Mouse (Mus musculus): ENCODE measurements around the gene Klf9. TPM values are rescaled to one million over a fixed set of nuclear protein-coding genes. Genes with fewer than 3 reads are reported as not detected.

The Klf9 gene
- total RNA-seq, 2 experiments from 2014 or later: 137 to 150 TPM

DNA sequence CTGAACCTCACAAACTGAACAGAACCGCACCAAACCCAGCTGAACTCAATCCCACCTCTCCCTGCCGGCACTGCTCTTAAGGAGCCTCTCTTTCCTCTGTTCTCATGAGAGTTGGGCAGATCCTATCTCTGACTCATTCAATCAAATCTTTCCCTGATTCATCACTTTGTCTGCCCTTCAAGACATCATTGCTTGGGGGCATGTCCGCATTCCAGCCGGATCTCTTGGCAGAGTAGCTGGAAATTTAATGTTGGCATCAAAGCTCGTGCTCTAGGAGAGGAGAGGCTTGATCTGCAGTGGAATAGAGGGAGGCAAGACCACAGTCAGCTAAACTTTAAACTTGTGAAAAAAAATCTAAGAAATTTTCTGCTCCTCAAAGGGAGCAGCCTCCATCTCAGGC, 61.1 kb downstream of the Klf9 start:
- intact Hi-C loops (cut with DNase I): no loop called here
- DNase-seq: no peak

DNA sequence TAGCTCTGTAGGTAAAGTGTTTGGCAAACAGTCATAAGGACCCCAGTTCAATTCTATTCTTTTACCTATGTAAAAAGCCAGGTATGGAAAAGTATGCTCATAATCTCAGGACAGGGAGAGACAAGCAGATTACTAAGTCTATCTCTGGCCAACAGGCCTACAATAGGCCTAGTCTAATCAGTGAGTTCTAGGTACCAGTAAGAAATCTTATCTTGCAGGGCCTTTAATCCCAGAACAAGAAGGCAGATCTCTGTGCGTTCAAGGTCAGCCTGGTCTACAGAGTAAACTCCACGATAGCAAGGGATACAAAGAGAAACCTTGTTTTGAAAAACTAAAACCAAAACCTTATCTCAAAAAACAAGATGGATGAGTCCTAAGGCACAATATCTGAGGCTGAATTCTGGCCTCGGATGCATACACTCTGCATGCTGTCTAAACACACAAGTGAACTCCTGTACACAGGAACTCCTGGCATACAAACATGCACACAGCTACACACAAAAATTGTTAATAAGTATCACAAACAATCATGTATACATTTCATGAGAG, 62.6 kb downstream of the Klf9 start:
- intact Hi-C loops (cut with DNase I): no loop called here
- no peak for DNase-seq

DNA sequence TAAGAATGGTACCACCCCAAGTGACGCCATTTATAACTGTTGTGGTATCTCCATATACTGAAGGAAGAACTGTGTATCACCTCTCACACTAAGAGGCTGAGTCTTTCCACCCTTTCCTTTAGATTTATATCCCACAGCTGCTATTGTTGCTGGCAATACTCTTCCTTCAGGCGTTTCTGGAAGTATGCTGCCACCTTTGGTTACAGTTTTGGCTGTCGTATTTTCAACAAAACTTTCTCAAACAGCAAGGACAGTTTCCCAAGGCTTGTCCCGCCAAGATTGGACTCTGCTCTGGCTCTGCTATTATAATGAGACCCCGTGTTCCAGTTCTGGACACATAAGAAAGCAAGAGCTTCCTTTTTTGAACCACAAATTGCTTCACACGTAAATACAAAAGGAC, 70.3 kb downstream of the Klf9 start:
- DNase-seq: no peak
- intact Hi-C loops (cut with DNase I): loop anchor here (5.0 kb wide), 1 partner anchor 204 kb away; no protein-coding TSS in a partner anchor

DNA sequence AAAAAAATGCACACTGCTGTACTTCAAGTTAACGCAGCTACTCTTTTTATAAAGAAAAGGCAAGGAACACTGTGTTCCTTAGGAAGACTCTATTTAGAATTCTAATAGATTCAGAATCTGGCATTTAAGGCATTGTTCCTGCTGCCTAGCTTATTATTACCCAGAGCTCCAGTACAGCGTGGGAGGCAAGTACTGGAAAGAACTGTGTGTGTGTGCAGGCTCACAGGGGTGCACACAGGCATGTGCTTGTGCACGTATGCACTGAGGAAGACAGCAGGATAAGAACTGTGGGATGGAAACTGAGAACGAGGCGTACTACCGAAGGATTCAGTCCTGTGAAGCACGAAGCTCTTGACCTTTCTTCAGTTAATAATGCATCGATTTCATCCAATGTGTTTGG, 73.3 kb downstream of the Klf9 start:
- DNase-seq: no peak
- intact Hi-C loops (cut with DNase I): loop anchor here (5.0 kb wide), 1 partner anchor 207 kb away; no protein-coding TSS in a partner anchor

Small RNA genes lying within 50 kb of the gene (microRNA-seq; reads per million reads assigned to microRNA genes)
- 0 reads per million in 2 experiments for gene Mir1192

Other genes starting within 250 kb of the Klf9 start
- gene Smc5, start 132.7 kb downstream of the Klf9 start, total RNA-seq (2021): 10 to 100 TPM; 20.6 to 23.9 TPM

Data from heart, postnatal 14 days (tissue).